Mouse (Mus musculus) heart, adult 18-20 months (tissue): ENCODE measurements around the gene Zfx. TPM values are rescaled to one million over a fixed set of nuclear protein-coding genes. Genes with fewer than 3 reads are reported as not detected.

ENCODE experiments used
- DNase-seq, 2 experiments: peaks; one replicate each; pipeline ENCODE4 v3.0.0; 2021 to 2022; ENCODE audit warnings: mixed read lengths in 1 of 2
- long read RNA-seq, 2 experiments: library from polyadenylated mRNA; stranded (forward); transcript quantifications; one replicate each; pipeline ENCODE4 v2.0.0; 2021
- total RNA-seq, 2 experiments: library from RNA; stranded (reverse); gene quantifications; 2 replicates each; pipeline ENCODE4 v1.2.3; 2021

Zfx gene
- total RNA-seq: 10 to 100 TPM; 22.3 to 23.9 TPM
- long read RNA-seq, experiment 1, full-length matches to known transcripts: 1 of 2 reads
- long read RNA-seq, experiment 1, partial matches to known transcripts: 0 of 2 reads
- long read RNA-seq, experiment 1, other reads (novel, unspliced or antisense): 1 of 2 reads
- long read RNA-seq, experiment 2: 0 reads

DNA sequence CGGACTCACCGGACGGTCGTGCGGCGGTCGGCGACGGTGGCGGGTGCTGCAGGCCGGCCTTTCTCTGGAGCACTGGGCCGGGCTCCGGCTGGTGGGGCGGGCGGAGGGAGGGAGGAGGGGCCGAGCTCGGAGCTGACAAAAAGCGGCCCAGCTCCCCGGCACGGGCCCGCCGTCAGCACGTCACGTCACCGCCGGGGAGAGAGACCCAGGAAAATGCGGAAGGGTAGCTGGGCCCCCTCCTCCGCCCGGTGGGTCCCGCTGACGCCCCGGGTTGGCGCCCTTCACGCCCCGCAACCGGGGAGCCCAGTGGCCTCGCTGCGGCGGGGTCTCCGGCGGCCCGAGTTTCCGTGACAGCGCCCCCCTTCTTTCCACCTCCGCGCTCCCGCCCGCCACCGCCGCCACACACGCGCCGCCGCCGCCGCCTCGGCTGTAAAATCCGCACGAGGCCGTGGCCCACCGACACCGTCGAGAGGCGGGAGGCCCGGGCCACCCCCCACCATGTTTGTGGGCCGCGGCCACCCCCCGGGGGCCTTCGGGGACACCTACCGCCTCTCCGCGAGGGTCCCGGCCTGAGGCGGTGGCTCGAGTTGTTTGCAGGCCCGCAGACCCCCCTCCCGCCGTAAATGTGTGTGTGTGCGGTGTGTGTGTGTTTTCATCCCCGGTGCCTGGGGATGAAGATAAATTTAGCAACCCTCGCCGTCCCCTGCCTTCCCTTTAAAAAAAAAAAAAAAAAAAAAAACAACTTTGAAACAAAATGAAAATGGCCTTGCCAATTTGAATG is at the start of gene Zfx:
Zfx (minus strand) TSS at position 644 of the 781 bp plus-strand sequence.
- DNase-seq: peak; percentile 63 to 76

- no peak for DNase-seq
Measured at GRCm38 (mm10) chrX:94169348-94169747, 45.8 kb upstream of the Zfx start.

DNA sequence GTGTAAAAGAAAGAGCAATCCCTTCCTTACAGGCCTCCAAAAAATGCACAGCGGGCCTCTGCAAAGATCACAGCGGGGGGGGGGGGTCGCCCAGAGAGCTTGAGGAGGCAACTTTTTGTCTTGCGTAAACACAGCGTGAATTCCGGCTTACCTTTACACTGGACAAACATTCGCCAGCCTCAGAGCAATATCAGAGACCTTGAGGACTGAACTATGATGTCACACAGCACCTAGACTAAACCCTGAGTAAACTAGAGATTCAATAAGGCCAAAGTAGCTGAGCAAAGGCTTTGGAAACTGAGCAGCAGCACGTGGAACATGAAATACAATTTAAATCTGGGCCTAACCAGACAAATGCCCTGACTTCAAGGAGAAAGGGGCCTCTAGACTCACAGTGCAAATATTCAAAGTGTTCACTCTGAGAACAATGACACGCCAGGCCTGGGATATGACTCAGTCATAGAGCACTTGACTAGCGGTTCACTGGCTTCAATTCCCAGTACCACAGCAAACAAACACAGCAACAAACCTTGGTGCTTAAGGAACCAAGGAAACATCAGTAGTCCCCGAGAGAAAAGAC is 28.8 kb upstream of the Zfx start:
- no peak for DNase-seq

- DNase-seq: no peak
Measured at GRCm38 (mm10) chrX:94150471-94150870, 27.0 kb upstream of the Zfx start.

DNA sequence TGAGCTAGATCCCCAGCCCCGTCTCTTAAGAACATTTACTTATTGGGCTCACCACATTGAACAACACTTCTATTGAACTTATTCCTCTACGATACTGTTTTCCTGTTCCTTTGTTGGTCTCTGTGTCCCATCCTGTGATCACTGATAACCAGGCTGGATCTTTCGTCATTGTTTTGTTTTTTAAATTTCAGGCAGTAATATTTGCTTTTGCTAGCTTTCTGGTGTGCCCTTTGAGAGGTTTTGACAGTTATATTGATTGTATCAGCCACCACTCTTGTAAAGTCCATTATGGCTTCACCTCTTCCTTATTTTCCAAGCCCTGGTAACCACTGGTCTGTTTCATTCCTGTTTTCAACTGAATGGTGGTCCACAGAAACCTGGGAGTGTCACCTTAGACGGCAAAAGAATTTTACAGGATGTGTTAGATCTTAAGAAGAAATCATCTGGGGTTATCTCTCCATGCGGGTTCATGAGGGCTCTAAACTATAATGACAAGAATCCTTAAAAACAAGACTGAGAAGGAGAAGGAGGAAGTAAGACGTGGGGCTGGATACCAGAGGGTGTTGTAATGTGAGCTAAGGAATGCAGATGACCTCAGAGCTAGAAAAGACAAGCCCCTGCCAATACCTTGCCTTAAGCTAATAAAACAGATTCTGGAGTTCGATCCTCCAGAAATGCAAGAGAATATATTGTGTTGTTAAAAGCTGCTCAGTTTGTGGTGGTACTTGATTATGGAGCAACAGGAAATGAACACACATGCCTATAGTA is 18.7 kb upstream of the Zfx start:
- no peak for DNase-seq

GRCm38 (mm10) chrX:94140080-94140479 is 16.6 kb upstream of the Zfx start:
- DNase-seq: no peak

GRCm38 (mm10) chrX:94138256-94138655 is 14.8 kb upstream of the Zfx start:
- DNase-seq: no peak

DNA sequence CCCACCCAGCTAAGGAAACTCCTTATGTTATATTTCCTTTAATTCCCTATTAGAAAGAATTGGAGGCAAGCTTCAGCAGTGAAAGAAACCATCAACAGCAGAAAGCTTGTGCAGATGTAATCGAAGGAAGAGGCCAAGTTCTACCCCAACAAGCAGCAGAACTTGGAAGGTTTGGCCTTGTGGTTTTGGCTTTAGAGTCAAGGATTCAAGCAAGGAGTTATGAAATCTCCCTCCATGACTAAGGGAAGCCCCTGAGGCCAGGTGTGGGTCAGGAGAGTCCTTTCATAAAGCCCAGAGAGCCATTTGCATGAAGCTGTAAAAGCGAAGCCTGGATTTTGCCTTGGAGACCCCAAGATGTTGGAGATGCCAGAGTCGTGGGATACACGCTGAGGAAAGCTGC is 11.6 kb upstream of the Zfx start:
- peak in 1 of 2 experiments; percentile 7 for DNase-seq

DNA sequence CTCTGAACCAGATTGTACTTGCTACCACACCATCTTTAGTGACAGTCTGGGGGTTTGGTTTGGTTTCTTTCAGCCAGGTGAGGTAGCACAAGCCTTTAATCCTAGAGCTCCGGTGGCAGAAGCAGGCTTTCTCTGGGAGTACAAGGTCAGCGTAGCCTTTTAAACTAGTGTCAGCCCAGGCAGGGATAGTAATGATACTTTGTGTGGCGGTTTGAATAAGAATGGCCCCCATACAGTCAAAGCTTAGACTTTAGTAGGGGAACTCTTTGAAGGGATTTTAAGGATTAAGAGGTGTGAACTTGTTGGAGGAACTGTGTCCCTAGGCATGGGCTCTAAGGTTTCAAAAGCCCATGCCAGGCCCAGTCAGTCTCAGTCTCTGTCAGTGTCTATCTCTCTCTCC is 10.0 kb upstream of the Zfx start:
- no peak for DNase-seq

GRCm38 (mm10) chrX:94132239-94132638 is 8.7 kb upstream of the Zfx start:
- no peak for DNase-seq

DNA sequence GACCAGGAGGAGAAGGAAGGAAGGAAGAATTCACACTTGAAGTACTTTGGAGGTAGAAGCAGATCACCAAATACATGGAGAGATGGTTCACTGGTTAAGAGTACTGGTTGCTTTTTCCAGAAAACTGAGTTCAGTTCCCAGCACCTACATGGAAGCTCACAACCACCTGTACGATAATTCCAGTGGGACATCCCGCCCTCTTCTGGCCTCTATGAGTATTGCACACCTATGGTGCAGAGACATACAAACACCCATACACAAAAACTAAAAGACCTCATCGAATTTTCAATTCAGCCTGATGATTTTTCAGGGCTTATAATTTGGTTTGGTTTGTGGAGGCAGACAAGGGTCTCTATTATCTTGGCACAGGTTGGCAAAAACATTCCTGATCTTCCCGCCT is 6.2 kb upstream of the Zfx start:
- DNase-seq: no peak

- DNase-seq: no peak
Measured at GRCm38 (mm10) chrX:94125950-94126349, 2.4 kb upstream of the Zfx start.

DNA sequence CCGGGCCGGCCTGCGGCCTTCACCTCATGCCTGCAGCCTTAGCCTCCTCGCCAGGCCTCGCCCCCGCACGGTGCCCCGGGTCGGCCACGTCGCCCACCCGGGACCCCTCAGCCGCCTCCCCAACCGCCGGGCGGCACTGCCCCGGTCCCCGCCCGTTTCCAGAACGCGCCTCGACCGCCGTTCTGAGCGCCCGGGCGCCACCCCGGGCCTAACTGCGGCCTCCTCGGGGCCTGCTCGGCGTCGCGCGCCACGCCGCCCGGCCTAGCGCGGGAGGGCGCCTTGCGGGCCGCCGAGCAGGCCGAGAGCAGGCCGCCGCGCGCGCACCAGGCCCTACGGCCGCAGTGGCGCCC is 818 bp downstream of the Zfx start:
- DNase-seq: no peak

DNA sequence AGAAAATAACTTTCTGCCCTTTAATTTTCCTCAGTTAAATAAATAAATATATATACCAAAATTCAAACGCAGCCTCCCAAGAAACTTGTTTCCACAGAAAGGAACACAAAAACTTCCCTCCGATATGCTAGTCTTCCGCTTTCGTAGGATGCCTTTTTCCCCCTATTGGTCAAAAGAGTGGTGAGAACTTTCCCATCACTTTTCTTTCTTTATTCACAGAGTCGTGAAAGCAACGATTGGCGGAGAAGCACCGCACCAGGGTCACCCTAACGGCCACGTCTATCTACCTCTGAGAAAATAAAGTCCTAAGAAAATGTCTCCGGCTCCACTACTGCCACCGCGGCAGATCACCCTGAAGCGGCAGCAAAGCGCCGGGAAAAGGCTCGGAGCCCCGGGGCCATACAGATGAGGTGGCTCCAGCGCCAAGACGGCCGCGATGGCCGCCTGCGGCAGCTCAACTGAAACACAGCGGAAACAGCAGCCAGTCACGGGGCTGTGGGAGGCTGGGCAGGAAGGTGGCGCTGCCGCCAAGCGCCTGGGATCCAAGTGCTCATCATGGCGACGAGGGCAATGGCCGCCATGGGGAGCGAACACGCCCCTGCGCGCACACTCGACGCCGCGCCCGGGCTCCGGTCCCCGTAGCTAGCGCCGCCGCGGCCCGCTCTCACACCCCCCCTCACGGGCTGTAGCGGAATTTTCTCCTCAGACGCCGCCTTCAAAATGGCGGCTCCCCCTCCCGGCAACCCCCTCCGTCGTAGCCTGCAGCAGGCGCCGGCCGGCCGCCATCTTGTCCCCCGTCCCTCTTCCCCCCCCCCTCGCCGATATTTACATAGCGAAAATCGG is 1.4 kb downstream of the Zfx start:
- peak; percentile 82 to 91 for DNase-seq

GRCm38 (mm10) chrX:94121161-94121856 is 2.2 kb downstream of the Zfx start:
- peak; percentile 9 to 36 for DNase-seq

DNA sequence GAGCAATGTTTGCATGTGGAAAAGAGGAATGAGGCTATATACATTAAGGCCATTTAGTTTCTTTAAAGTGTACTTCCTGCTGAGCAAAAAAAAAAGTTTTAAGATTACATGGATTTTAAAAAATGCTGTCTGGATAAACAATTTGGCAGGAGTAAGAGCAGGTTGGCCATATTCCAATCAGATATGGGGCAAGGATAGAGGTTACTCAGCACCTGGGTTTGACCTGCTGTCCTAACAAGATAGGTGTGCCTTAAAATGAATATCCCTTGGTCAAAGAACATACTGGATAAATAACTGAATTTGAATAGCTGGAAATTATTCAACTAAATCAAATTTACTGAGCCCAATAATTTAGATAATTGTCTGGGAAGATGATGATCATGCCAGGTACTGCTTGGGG is 5.2 kb downstream of the Zfx start:
- DNase-seq: peak in 1 of 2 experiments; percentile 12

GRCm38 (mm10) chrX:94115882-94116281 is 7.6 kb downstream of the Zfx start:
- DNase-seq: no peak

DNA sequence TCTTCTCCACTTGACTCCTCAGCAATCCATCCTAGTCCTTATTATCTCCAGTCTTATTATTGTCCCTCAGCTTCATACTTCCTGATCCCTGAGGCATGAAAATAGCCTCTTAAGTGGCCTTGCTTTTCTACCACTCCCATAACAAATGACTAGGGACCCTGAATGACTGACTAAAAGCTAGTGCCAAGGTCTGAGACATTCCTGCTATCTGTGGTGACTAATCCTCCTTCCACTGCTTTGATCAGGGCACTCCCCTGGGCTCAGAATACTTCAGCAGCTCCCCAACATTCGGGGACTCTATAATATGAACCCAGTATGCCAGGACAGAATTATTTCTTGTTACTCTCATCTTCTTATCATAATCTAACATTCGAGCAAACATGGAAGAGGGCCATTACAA is 17.5 kb downstream of the Zfx start:
- no peak for DNase-seq

DNA sequence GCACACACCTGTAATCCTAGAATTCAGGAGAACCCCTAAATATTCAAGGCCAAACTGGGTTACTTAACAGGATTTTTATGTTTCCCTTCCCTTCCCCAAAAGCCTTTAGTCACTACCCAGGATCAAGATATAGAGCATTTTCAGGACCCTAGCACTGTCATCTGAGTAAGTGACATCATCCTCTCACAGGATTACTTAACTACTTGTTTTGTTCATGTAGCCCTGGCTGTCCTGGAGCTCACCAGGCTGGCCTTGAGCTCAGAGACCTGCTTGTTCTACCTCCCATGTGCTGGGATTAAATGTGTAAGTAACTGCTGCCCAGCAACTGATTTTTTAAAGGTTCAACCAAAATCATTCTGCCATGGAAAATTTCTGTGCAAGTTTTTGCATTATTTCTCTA is 20.6 kb downstream of the Zfx start:
- no peak for DNase-seq

DNA sequence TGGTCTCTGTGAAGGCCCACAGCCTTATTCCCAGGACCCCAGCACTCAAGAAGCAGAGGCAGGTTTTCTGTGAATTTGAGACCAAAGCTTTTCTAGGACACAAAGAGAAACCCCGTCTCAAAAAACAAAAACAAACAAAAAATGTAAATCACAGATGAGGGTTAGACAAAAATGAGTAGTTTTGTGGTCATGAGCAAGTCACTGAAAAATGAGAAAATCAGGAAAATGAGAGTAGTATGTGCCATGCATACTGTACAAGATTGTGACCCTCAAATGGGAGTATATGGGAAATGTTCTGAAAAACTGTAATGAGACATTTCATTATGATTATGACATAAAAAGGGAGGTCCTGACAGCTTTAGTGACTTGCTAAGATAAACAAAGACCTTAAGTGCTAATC is 22.9 kb downstream of the Zfx start:
- DNase-seq: no peak

- DNase-seq: no peak
Measured at GRCm38 (mm10) chrX:94091001-94091400, 32.5 kb downstream of the Zfx start.
